Mouse (Mus musculus): ENCODE results near the gene Mob3b. TPM values are rescaled to one million over a fixed set of nuclear protein-coding genes. Genes with fewer than 3 reads are reported as not detected.

The Mob3b gene
- polyA plus RNA-seq (2014; fragmentation: Nextera tagmentation; extraction: Ambion mirVana) = 21.2 and 21.3 TPM in 2 replicates

DNA sequence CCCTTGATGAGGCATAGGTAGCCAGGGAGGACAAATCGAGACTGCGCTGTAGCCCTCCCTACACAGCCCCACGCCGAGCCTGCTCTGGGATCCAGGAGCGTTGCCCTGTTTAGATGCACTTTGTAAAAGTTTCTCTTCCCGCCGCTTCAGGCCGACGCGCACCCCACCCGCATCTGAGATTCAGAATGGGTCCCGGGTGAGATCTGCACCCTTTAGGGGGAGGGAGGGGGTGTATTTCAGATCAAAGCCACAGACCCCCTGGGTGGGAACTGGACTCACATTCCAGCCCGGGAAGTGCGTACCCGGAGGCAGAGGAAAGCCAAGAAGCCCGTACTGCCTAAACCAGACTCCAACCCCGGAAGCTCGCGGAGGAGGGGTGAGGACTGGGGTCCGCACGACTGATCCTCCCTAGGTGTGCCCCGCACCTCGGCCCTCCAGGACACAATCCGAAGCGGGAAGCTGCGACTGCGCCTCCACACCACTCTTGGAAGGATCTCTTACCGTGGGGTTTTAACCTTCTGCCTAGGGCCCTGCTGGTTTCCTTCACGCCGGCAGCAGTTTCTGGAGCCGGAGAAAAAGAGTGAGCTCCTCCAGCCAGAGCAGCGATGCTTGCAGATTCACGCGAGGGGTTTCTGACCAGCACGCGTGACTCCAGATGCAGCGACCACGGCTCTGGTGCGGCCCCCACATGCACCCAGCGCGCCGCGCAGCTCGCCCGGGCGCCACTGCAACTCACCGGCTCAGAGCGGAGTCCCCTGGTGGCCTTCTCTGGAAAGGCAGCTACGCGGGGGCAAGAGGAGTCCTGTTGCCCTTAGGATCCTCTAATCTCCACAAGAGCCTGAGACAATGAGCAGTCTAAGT, at the start of gene Mob3b:
Mob3b (minus strand) TSS at position 734 of the 861 bp plus-strand sequence.
- ATAC-seq (replicated peaks; ENCODE audit: low FRiP score, low TSS enrichment, low read depth) = peak; percentile 81
- Histone ChIP-seq H3K4me1 (replicated peaks; ENCODE audit: control insufficient read depth, insufficient read depth, low read length) (peaks cover 14% of the 10 kb centered on the region; the same call in 1 of the 2 replicates), H3K9ac (ENCODE audit: low read length) (peak within 1 kb of the TSS; percentile 71), H3K4me2 (ENCODE audit: low read length) (peak within 1 kb of the TSS; percentile 88), H3K27me3 (replicated peaks; ENCODE audit: control insufficient read depth, insufficient read depth, low read length) (no peaks in the 10 kb centered on the region), H3K4me3 (ENCODE audit: low read depth, low read length) (peak within 1 kb of the TSS; percentile 72), H3K36me3 (ENCODE audit: control insufficient read depth, insufficient read depth, low read length) (no peaks in the 10 kb centered on the region), H3K27ac (ENCODE audit: low read depth) (peak within 1 kb of the TSS; percentile 88), H3K9me3 (ENCODE audit: control insufficient read depth, low read length) (no peaks in the 10 kb centered on the region)
- peak; percentile 95 for DNase-seq (ENCODE audit: low spot score)
- 1% methylated on average over 50 of the region's 50 CpGs for WGBS

DNA sequence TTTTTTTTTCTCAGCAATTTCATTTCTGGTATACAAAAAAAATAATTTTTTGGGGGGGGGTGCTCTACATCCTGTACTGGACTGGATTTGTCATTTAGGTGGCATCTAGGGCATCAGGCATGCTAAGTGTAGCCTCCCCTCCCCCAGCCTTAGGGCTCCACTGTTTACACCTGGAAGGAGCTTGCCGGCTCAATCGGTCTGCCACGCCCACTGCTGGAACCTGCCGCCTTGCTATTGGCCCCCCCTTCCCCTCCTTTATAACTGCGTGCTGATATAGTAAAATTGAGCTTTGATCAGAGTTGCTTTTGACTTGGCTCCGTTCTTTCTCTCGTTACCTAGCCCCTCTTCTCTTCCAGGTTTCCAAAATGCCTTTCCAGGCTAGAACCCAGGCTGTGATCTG, 47.4 kb upstream of the Mob3b start:
- Histone ChIP-seq H3K9ac (ENCODE audit: low read length) (no peak overlapping the region), H3K4me3 (ENCODE audit: low read depth, low read length) (no peak overlapping the region), H3K4me2 (ENCODE audit: low read length) (no peak overlapping the region), H3K4me1 (replicated peaks; ENCODE audit: control insufficient read depth, insufficient read depth, low read length) (no peaks in the 10 kb centered on the region), H3K27me3 (replicated peaks; ENCODE audit: control insufficient read depth, insufficient read depth, low read length) (no peaks in the 10 kb centered on the region), H3K36me3 (ENCODE audit: control insufficient read depth, insufficient read depth, low read length) (peaks cover 37% of the 10 kb centered on the region), H3K27ac (ENCODE audit: low read depth) (no peak overlapping the region), H3K9me3 (ENCODE audit: control insufficient read depth, low read length) (no peaks in the 10 kb centered on the region)
- DNase-seq (ENCODE audit: low spot score) (no peak), ATAC-seq (replicated peaks; ENCODE audit: low FRiP score, low TSS enrichment, low read depth) (no peak)
- 60% methylated on average over 7 of the region's 7 CpGs for WGBS

DNA sequence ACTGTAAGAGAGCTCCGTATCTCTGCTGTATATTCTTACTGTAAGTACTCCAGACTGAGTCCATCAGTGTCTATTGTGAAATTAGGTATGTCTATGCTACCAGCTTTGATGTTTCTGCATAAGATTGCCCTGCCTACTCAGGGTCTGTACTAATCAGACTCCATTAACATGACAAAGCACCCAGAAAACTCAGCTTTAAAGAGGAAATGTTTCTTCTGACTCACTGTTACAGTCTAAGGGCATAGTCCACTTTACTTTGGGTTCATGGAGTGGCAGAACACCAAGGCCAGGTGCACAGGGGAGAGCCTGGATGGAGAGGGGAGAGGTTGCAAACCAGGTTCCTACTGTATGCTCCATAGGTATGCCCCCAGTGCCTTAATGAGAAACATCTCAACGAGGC, 46.4 kb upstream of the Mob3b start:
- 92% methylated on average over 2 of the region's 2 CpGs for WGBS
- Histone ChIP-seq H3K9me3 (ENCODE audit: control insufficient read depth, low read length) (no peaks in the 10 kb centered on the region), H3K4me1 (replicated peaks; ENCODE audit: control insufficient read depth, insufficient read depth, low read length) (no peaks in the 10 kb centered on the region), H3K36me3 (ENCODE audit: control insufficient read depth, insufficient read depth, low read length) (peaks cover 42% of the 10 kb centered on the region), H3K27ac (ENCODE audit: low read depth) (no peak overlapping the region), H3K4me3 (ENCODE audit: low read depth, low read length) (no peak overlapping the region), H3K27me3 (replicated peaks; ENCODE audit: control insufficient read depth, insufficient read depth, low read length) (no peaks in the 10 kb centered on the region), H3K4me2 (ENCODE audit: low read length) (no peak overlapping the region), H3K9ac (ENCODE audit: low read length) (no peak overlapping the region)
- no peak for ATAC-seq (replicated peaks; ENCODE audit: low FRiP score, low TSS enrichment, low read depth)
- no peak for DNase-seq (ENCODE audit: low spot score)

DNA sequence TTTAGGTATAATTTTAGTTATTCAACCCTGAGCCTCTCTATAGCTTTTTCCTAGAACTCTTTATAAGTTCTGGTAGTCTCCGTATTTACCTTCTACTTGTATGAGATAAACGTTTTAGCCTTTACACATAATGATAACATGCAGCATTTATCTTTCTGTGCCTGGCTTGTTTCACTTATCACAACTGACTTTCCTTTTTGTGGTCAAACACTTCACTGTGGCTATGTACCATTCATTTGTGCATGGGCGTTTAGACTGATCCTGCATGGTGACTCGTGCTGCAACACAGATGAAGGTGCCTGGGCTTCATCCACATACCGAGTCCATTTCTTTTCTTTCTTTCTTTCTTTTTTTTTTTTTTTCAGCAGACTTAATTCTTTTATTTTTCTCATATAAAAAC, 44.4 kb upstream of the Mob3b start:
- Histone ChIP-seq H3K27ac (ENCODE audit: low read depth) (no peak overlapping the region), H3K9ac (ENCODE audit: low read length) (no peak overlapping the region), H3K9me3 (ENCODE audit: control insufficient read depth, low read length) (no peaks in the 10 kb centered on the region), H3K27me3 (replicated peaks; ENCODE audit: control insufficient read depth, insufficient read depth, low read length) (no peaks in the 10 kb centered on the region), H3K4me1 (replicated peaks; ENCODE audit: control insufficient read depth, insufficient read depth, low read length) (no peaks in the 10 kb centered on the region), H3K4me2 (ENCODE audit: low read length) (no peak overlapping the region), H3K4me3 (ENCODE audit: low read depth, low read length) (no peak overlapping the region), H3K36me3 (ENCODE audit: control insufficient read depth, insufficient read depth, low read length) (peaks cover 49% of the 10 kb centered on the region)
- ATAC-seq (replicated peaks; ENCODE audit: low FRiP score, low TSS enrichment, low read depth) (no peak), DNase-seq (ENCODE audit: low spot score) (no peak)
- WGBS = 87% methylated on average over 5 of the region's 5 CpGs

DNA sequence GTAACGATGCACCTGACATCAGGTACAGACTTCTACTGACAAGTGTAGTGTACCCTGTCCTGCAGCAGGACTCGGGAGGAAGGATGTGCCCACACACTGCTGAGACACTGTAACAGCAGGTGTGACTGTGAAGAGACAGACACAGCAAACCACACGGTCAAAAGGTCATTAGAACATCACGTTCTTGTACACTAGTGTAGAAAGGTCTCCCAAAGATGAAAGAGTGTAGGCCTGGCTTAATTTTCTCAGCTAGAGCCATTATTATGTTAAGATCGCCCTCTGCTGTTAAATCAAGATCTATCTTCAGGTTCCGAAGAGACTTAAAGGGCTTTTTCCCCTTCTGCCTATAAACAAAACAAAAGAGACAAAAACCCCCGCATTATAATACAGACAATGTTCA, 35.4 kb upstream of the Mob3b start:
- Histone ChIP-seq H3K9ac (ENCODE audit: low read length) (no peak overlapping the region), H3K4me3 (ENCODE audit: low read depth, low read length) (no peak overlapping the region), H3K27ac (ENCODE audit: low read depth) (no peak overlapping the region), H3K9me3 (ENCODE audit: control insufficient read depth, low read length) (no peaks in the 10 kb centered on the region), H3K4me2 (ENCODE audit: low read length) (no peak overlapping the region), H3K27me3 (replicated peaks; ENCODE audit: control insufficient read depth, insufficient read depth, low read length) (no peaks in the 10 kb centered on the region), H3K4me1 (replicated peaks; ENCODE audit: control insufficient read depth, insufficient read depth, low read length) (no peaks in the 10 kb centered on the region; the same call in 1 of the 2 replicates), H3K36me3 (ENCODE audit: control insufficient read depth, insufficient read depth, low read length) (peaks cover 8% of the 10 kb centered on the region; the same call in 1 of the 2 replicates)
- WGBS = 32% methylated on average over 7 of the region's 7 CpGs
- DNase-seq (ENCODE audit: low spot score) = no peak
- ATAC-seq (replicated peaks; ENCODE audit: low FRiP score, low TSS enrichment, low read depth) = no peak

DNA sequence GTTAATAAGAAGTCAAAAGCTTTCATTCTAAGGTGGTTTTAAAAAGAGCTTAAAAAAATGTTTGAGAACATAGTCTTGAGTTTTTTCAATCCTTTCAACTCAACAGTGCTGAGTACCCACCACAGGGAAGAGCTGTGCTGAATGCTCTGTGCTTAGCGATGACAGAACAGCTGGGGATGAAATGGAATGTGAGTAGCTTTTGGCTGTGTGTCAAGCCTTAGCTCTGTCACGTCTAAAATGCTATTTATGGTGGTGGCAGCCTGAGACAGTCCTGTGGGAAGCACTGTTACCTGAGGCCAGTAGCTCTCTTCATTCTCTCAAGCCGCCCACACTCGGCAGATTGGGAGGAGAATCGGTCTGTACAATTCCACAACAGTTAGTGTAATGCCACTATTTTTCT, 32.5 kb upstream of the Mob3b start:
- Histone ChIP-seq H3K4me2 (ENCODE audit: low read length) (no peak overlapping the region), H3K36me3 (ENCODE audit: control insufficient read depth, insufficient read depth, low read length) (no peaks in the 10 kb centered on the region), H3K27me3 (replicated peaks; ENCODE audit: control insufficient read depth, insufficient read depth, low read length) (no peaks in the 10 kb centered on the region), H3K4me3 (ENCODE audit: low read depth, low read length) (no peak overlapping the region), H3K27ac (ENCODE audit: low read depth) (no peak overlapping the region), H3K9me3 (ENCODE audit: control insufficient read depth, low read length) (no peaks in the 10 kb centered on the region), H3K9ac (ENCODE audit: low read length) (no peak overlapping the region), H3K4me1 (replicated peaks; ENCODE audit: control insufficient read depth, insufficient read depth, low read length) (no peaks in the 10 kb centered on the region; the same call in 1 of the 2 replicates)
- no peak for DNase-seq (ENCODE audit: low spot score)
- WGBS = 67% methylated on average over 5 of the region's 5 CpGs
- no peak for ATAC-seq (replicated peaks; ENCODE audit: low FRiP score, low TSS enrichment, low read depth)

DNA sequence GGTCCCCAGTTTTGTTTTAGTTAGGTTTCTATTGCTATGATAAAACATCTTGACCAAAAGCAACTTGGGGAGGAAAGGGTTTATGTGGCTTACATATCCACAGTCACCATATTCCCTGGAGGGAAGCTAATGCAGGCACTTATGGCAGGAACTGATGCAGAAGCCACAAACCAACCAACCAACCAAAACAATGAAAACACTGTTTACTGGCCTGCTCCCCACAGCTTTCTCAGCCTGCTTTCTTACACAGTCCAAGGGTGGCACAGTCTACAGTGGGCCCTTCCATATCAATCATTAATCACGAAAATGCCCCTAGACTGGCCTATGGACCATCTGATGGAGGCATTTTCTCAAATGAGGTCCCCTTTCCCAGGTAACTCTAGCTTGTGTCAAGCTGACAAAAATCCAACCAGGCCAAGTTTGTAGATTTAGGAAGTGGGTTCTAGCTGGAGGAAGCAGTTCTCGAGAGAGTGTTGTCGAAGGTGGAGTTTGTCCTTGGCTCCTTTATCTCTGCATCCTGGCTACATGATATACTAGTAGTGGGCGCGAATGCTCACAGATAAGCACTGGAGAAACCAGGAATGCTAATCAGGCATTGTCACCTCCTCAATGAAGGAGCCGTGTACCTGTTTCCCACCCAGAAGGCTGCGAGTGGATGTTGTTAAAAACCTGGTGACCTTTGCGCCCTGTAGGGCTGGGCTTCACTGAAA, 30.5 kb upstream of the Mob3b start:
- no peaks in the 10 kb centered on the region for H3K9me3 ChIP-seq (ENCODE audit: control insufficient read depth, low read length)
- no peak overlapping the region for H3K27ac ChIP-seq (ENCODE audit: low read depth)
- WGBS = 71% methylated on average over 8 of the region's 8 CpGs
- no peak overlapping the region for H3K4me3 ChIP-seq (ENCODE audit: low read depth, low read length)
- no peak for DNase-seq (ENCODE audit: low spot score)
- H3K36me3 ChIP-seq (ENCODE audit: control insufficient read depth, insufficient read depth, low read length) = no peaks in the 10 kb centered on the region
- H3K27me3 ChIP-seq (replicated peaks; ENCODE audit: control insufficient read depth, insufficient read depth, low read length) = no peaks in the 10 kb centered on the region
- ATAC-seq (replicated peaks; ENCODE audit: low FRiP score, low TSS enrichment, low read depth) = no peak
- no peak overlapping the region for H3K9ac ChIP-seq (ENCODE audit: low read length)
- H3K4me2 ChIP-seq (ENCODE audit: low read length) = no peak overlapping the region
- no peaks in the 10 kb centered on the region; the same call in 1 of the 2 replicates for H3K4me1 ChIP-seq (replicated peaks; ENCODE audit: control insufficient read depth, insufficient read depth, low read length)

DNA sequence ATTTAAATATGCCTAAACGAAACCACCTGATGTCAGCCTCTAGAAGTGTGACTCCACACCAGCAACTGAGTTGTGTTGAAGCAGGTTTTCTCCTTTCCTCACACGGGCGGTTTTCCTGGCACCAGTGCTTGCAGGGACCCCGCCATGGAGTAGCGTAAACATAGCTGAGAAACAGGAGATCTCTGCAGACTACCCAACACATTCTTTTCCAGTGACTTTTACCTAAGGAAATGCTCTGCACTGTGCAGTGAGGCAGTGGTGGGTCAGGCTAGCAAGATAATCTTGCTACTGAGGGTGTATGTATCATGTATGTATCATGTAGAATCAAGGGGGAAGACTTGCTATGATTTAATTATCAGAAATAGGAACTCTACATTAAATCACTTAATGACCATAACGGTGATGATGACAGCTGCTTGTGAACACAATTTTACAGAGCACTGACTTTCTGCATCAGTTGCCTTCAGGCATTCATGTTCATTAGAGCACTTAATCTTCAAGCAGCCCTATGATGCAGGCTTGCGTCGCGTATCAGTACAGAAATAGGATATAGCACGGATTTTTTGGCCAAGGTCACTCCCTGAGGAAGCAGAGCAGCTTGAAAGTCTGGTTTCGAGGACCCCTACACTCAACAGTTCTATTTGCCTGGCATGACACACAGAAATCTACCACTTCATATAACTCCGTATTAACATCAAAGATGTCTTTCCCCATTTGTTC, 20.8 kb upstream of the Mob3b start:
- ATAC-seq (replicated peaks; ENCODE audit: low FRiP score, low TSS enrichment, low read depth) (no peak), DNase-seq (ENCODE audit: low spot score) (no peak)
- Histone ChIP-seq H3K27me3 (replicated peaks; ENCODE audit: control insufficient read depth, insufficient read depth, low read length) (no peaks in the 10 kb centered on the region), H3K36me3 (ENCODE audit: control insufficient read depth, insufficient read depth, low read length) (no peaks in the 10 kb centered on the region), H3K9ac (ENCODE audit: low read length) (no peak overlapping the region), H3K4me2 (ENCODE audit: low read length) (no peak overlapping the region), H3K4me3 (ENCODE audit: low read depth, low read length) (no peak overlapping the region), H3K27ac (ENCODE audit: low read depth) (no peak overlapping the region), H3K4me1 (replicated peaks; ENCODE audit: control insufficient read depth, insufficient read depth, low read length) (no peaks in the 10 kb centered on the region), H3K9me3 (ENCODE audit: control insufficient read depth, low read length) (no peaks in the 10 kb centered on the region)
- 73% methylated on average over 12 of the region's 12 CpGs for WGBS
